Mouse (Mus musculus): ENCODE results near the gene Taf10. TPM values are rescaled to one million over a fixed set of nuclear protein-coding genes. Genes with fewer than 3 reads are reported as not detected.

Gene Taf10
- 10 to 100 TPM; 81.0 to 88.8 TPM for total RNA-seq (2021)
- long read RNA-seq, experiment 1, full-length matches to known transcripts: 43 of 60 reads
- long read RNA-seq, experiment 1, partial matches to known transcripts: 0 of 60 reads
- long read RNA-seq, experiment 1, other reads (novel, unspliced or antisense): 17 of 60 reads
- long read RNA-seq, experiment 2, full-length matches to known transcripts: 28 of 50 reads
- long read RNA-seq, experiment 2, partial matches to known transcripts: 0 of 50 reads
- long read RNA-seq, experiment 2, other reads (novel, unspliced or antisense): 22 of 50 reads

GRCm38 (mm10) chr7:105743926-105744590 lies at the start of gene Taf10:
Gene Taf10 (minus strand): TSS chr7:105744361.
- DNase-seq: peak; percentile 85 to 90
- intact Hi-C loops (cut with DNase I): no loop called here

GRCm38 (mm10) chr7:105793701-105794100 lies 49.5 kb upstream of the Taf10 start:
- intact Hi-C loops (cut with DNase I): no loop called here

GRCm38 (mm10) chr7:105791147-105791546 lies 47.0 kb upstream of the Taf10 start:
- no peak for DNase-seq
- intact Hi-C loops (cut with DNase I): no loop called here

More at GRCm38 (mm10) chr7:105793701-105794100, 49.5 kb upstream of the Taf10 start:
- peak in 1 of 2 experiments; percentile 30 for DNase-seq

GRCm38 (mm10) chr7:105787285-105788140 lies 43.4 kb upstream of the Taf10 start, which contains the start of gene Dchs1:
Gene Dchs1 (minus strand): TSS chr7:105787654.
- intact Hi-C loops (cut with DNase I): no loop called here
- peak; percentile 50 to 65 for DNase-seq

- intact Hi-C loops (cut with DNase I): no loop called here
- DNase-seq: no peak
Measured at GRCm38 (mm10) chr7:105786506-105787284, 42.5 kb upstream of the Taf10 start.

- intact Hi-C loops (cut with DNase I): no loop called here
- DNase-seq: no peak
Measured at GRCm38 (mm10) chr7:105784556-105784955, 40.4 kb upstream of the Taf10 start.

- DNase-seq: no peak
- intact Hi-C loops (cut with DNase I): no loop called here
Measured at GRCm38 (mm10) chr7:105783861-105784260, 39.7 kb upstream of the Taf10 start.

- peak; percentile 47 to 64 for DNase-seq
- intact Hi-C loops (cut with DNase I): no loop called here
Measured at GRCm38 (mm10) chr7:105778553-105779265, 34.5 kb upstream of the Taf10 start.

- intact Hi-C loops (cut with DNase I): no loop called here
- DNase-seq: peak; percentile 71 to 78
Measured at GRCm38 (mm10) chr7:105777797-105778552, 33.8 kb upstream of the Taf10 start.

- DNase-seq: no peak
- intact Hi-C loops (cut with DNase I): no loop called here
Measured at GRCm38 (mm10) chr7:105777316-105777715, 33.2 kb upstream of the Taf10 start.

GRCm38 (mm10) chr7:105776026-105776425 lies 31.9 kb upstream of the Taf10 start:
- DNase-seq: no peak
- intact Hi-C loops (cut with DNase I): no loop called here

GRCm38 (mm10) chr7:105774661-105775060 lies 30.5 kb upstream of the Taf10 start:
- intact Hi-C loops (cut with DNase I): loop anchor here (5.0 kb wide), 1 partner anchor 33 kb away; no protein-coding TSS in a partner anchor
- DNase-seq: no peak

- intact Hi-C loops (cut with DNase I): loop anchor here (5.0 kb wide), 1 partner anchor 34 kb away; no protein-coding TSS in a partner anchor
- no peak for DNase-seq
Measured at GRCm38 (mm10) chr7:105773041-105773440, 28.9 kb upstream of the Taf10 start.

- intact Hi-C loops (cut with DNase I): loop anchor here (5.0 kb wide), 1 partner anchor 35 kb away; no protein-coding TSS in a partner anchor
- DNase-seq: no peak
Measured at GRCm38 (mm10) chr7:105772331-105772730, 28.2 kb upstream of the Taf10 start.

- DNase-seq: no peak
Measured at GRCm38 (mm10) chr7:105769959-105770358, 25.8 kb upstream of the Taf10 start.

GRCm38 (mm10) chr7:105767729-105768165 lies 23.6 kb upstream of the Taf10 start:
- DNase-seq: no peak
- intact Hi-C loops (cut with DNase I): no loop called here

More at GRCm38 (mm10) chr7:105769959-105770358, 25.8 kb upstream of the Taf10 start:
- intact Hi-C loops (cut with DNase I): loop anchor here (5.0 kb wide), 1 partner anchor 37 kb away; no protein-coding TSS in a partner anchor

GRCm38 (mm10) chr7:105764331-105764730 lies 20.2 kb upstream of the Taf10 start:
- no peak for DNase-seq
- intact Hi-C loops (cut with DNase I): no loop called here

GRCm38 (mm10) chr7:105762517-105763270 lies 18.5 kb upstream of the Taf10 start:
- DNase-seq: no peak
- intact Hi-C loops (cut with DNase I): no loop called here
